Comparison of ENCODE assay signal across 7 mouse cellular contexts in the genomic region with DNA sequence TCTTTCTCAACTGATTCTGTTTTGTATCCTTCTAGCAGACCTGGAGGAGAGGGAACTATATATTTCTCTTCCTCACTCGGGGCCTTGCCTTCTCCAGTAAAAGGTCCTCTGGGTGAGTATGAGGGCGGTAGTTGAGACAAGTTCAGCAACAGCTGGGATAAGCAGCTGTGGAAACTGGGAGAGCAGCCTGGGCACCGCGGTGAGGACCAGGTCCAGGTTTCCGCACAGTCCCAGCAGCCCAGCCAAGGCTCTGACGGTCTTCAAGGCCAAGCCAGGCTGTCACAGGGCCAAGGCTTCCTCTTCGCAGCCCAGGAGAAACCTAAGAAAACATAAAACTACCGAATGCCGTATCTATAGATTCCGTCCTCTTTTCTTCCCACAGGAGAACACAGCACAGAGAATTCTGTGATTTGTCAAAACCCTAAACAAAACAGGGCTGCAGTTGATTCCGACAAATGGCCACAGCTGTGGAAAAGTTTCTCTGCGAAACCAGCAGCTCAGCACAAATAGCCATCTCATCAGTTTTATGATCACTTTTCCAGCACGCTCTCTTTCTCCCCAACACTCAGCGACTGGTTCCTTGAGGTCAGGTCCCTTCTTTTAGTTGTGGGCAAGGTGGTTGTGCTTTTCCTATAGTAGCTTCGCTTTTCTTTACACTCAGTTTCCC. TPM values are rescaled to one million over a fixed set of nuclear protein-coding genes. Genes with fewer than 3 reads are reported as not detected.
DNase-seq lines count a peak whose midpoint lies in the region; ATAC-seq and TF ChIP-seq lines count a peak whose summit lies in the region.

No protein-coding gene starts in this region.

- H3K4me1 ChIP-seq in liver, adult 2 months (ENCODE audit: control insufficient read depth, insufficient read depth, low read length) = no peaks in the 10 kb centered on the region; the same call in 1 of the 2 replicates
- no peaks in the 10 kb centered on the region for H3K4me1 ChIP-seq in liver, embryonic 12.5 days
- no peaks in the 10 kb centered on the region for H3K4me1 ChIP-seq in intestine, postnatal 0 days (replicated peaks; ENCODE audit: control insufficient read depth, insufficient read depth, low read length)
- peaks cover 7% of the 10 kb centered on the region for H3K4me1 ChIP-seq in testis, adult 2 months (ENCODE audit: control insufficient read depth, insufficient read depth, low read length)
- H3K4me1 ChIP-seq in forebrain, embryonic 13.5 days = no peaks in the 10 kb centered on the region

- H3K27me3 ChIP-seq in liver, adult 2 months (ENCODE audit: control insufficient read depth, insufficient read depth, low read length) = no peaks in the 10 kb centered on the region
- H3K27me3 ChIP-seq in liver, embryonic 12.5 days (replicated peaks) = no peaks in the 10 kb centered on the region
- no peaks in the 10 kb centered on the region for H3K27me3 ChIP-seq in intestine, postnatal 0 days (replicated peaks; ENCODE audit: control insufficient read depth, insufficient read depth, low read length)
- H3K27me3 ChIP-seq in testis, adult 2 months (ENCODE audit: control insufficient read depth, insufficient read depth, low read length) = no peaks in the 10 kb centered on the region
- H3K27me3 ChIP-seq in forebrain, embryonic 13.5 days = no peaks in the 10 kb centered on the region

- TF ChIP-seq POLR2A in liver, adult 2 months (IDR thresholded peaks at IDR 0.05; ENCODE audit: extremely low read depth, insufficient read depth, low read length) = no peak
- no peak for TF ChIP-seq POLR2A in testis, adult 2 months (IDR thresholded peaks at IDR 0.05; ENCODE audit: control insufficient read depth, low read depth, low read length)

- WGBS in liver, adult 2 months = 84% methylated on average over 15 of the region's 15 CpGs
- WGBS in liver, embryonic 12.5 days (ENCODE audit: insufficient replicate concordance) = 79% methylated on average over 15 of the region's 15 CpGs
- WGBS in intestine, postnatal 0 days = 73% methylated on average over 15 of the region's 15 CpGs
- 92% methylated on average over 15 of the region's 15 CpGs for WGBS in forebrain, embryonic 13.5 days

- DNase-seq in liver, adult 2 months (ENCODE audit: extremely low read depth, low read depth, low spot score) = no peak
- DNase-seq in gastrocnemius, postnatal 4 days (ENCODE audit: low spot score in 2 of 2) = peak; percentile 68 to 87
- DNase-seq in embryo, embryonic 9.5 days (ENCODE audit: extremely low spot score) = no peak

- no peak overlapping the region for H3K4me2 ChIP-seq in liver, embryonic 12.5 days
- no peak overlapping the region; the same call in 1 of the 2 replicates for H3K4me2 ChIP-seq in intestine, postnatal 0 days (replicated peaks; ENCODE audit: low read depth)
- no peak overlapping the region for H3K4me2 ChIP-seq in forebrain, embryonic 13.5 days

- H3K79me2 ChIP-seq in liver, adult 2 months (ENCODE audit: control insufficient read depth, insufficient read depth, low read length) = no peaks in the 10 kb centered on the region

- no peak overlapping the region for H3K4me3 ChIP-seq in liver, adult 2 months (ENCODE audit: insufficient read depth, low read depth, low read length)
- no peak overlapping the region for H3K4me3 ChIP-seq in liver, embryonic 12.5 days
- H3K4me3 ChIP-seq in intestine, postnatal 0 days (ENCODE audit: low read depth, low read length) = no peak overlapping the region
- H3K4me3 ChIP-seq in testis, adult 2 months (ENCODE audit: control insufficient read depth, low read depth, low read length) = no peak overlapping the region
- H3K4me3 ChIP-seq in forebrain, embryonic 13.5 days = no peak overlapping the region

- H3K36me3 ChIP-seq in liver, adult 2 months (ENCODE audit: control insufficient read depth, insufficient read depth, low read length) = no peaks in the 10 kb centered on the region
- no peaks in the 10 kb centered on the region for H3K36me3 ChIP-seq in liver, embryonic 12.5 days
- no peaks in the 10 kb centered on the region for H3K36me3 ChIP-seq in intestine, postnatal 0 days (ENCODE audit: control insufficient read depth, insufficient read depth)
- no peaks in the 10 kb centered on the region for H3K36me3 ChIP-seq in testis, adult 2 months (ENCODE audit: control insufficient read depth, insufficient read depth, low read length)
- H3K36me3 ChIP-seq in forebrain, embryonic 13.5 days (ENCODE audit: poor library complexity, severe bottlenecking) = no peaks in the 10 kb centered on the region

- no peak for TF ChIP-seq CTCF in liver, adult 2 months (IDR thresholded peaks at IDR 0.05; ENCODE audit: low read depth, low read length)
- no peak for TF ChIP-seq CTCF in intestine, postnatal 0 days (IDR thresholded peaks at IDR 0.05; ENCODE audit: low read depth)
- no peak for TF ChIP-seq CTCF in testis, adult 2 months (IDR thresholded peaks at IDR 0.05; ENCODE audit: control insufficient read depth, insufficient read depth, insufficient replicate concordance, low read depth, low read length)

- H3K9me3 ChIP-seq in liver, embryonic 12.5 days (replicated peaks) = no peaks in the 10 kb centered on the region
- no peaks in the 10 kb centered on the region for H3K9me3 ChIP-seq in intestine, postnatal 0 days (ENCODE audit: control insufficient read depth)
- no peaks in the 10 kb centered on the region for H3K9me3 ChIP-seq in forebrain, embryonic 13.5 days (replicated peaks)

- H3K9ac ChIP-seq in liver, adult 2 months (ENCODE audit: low read depth, low read length) = no peak overlapping the region
- no peak overlapping the region for H3K9ac ChIP-seq in liver, embryonic 12.5 days
- no peak overlapping the region for H3K9ac ChIP-seq in intestine, postnatal 0 days (ENCODE audit: low read depth, low read length)
- no peak overlapping the region for H3K9ac ChIP-seq in forebrain, embryonic 13.5 days

- peak overlapping the region; percentile 16 for H3K27ac ChIP-seq in liver, adult 2 months (replicated peaks; ENCODE audit: insufficient read depth, low read depth, low read length)
- no peak overlapping the region for H3K27ac ChIP-seq in liver, embryonic 12.5 days
- H3K27ac ChIP-seq in intestine, postnatal 0 days (ENCODE audit: low read depth, low read length) = peak overlapping the region; percentile 46; the same call in 1 of the 2 replicates
- peak overlapping the region; percentile 52 for H3K27ac ChIP-seq in testis, adult 2 months (ENCODE audit: control insufficient read depth, insufficient read depth, low read depth, low read length)
- H3K27ac ChIP-seq in forebrain, embryonic 13.5 days = no peak overlapping the region

- ATAC-seq in liver, embryonic 12.5 days = no peak
- ATAC-seq in intestine, postnatal 0 days = no peak
- no peak for ATAC-seq in forebrain, embryonic 13.5 days

RNA-seq across cellular contexts. Expression of a gene that starts 55.5 kb away (rescaled TPM):
- 8.9 and 10.2 TPM in 2 replicates for total RNA-seq in liver, adult 2 months (2014; rRNA removed)
- polyA plus RNA-seq in liver, adult 2 months (2012; rRNA removed) = 3.4 and 4.6 TPM in 2 replicates
- polyA plus RNA-seq in liver, embryonic 12.5 days (2016; fragmentation: Nextera tagmentation; extraction: Ambion mirVana) = 34.9 and 37.0 TPM in 2 replicates
- total RNA-seq in gastrocnemius, postnatal 4 days (2021) = 100 to 1,000 TPM; 274 to 289 TPM
- polyA plus RNA-seq in intestine, postnatal 0 days (2015; fragmentation: Nextera tagmentation; extraction: Ambion mirVana) = 34.7 and 38.2 TPM in 2 replicates
- polyA plus RNA-seq in testis, adult 2 months (2012; rRNA removed) = 4.1 and 4.6 TPM in 2 replicates
- polyA plus RNA-seq in forebrain, embryonic 13.5 days (2015; fragmentation: Nextera tagmentation; extraction: Ambion mirVana) = 282 and 289 TPM in 2 replicates

Comparison
In these comparisons a context has a peak if more than half of its experiments do, and no peak if none do; other contexts are left out.
1. H3K27ac ChIP-seq: peak in liver, adult 2 months (single experiment), intestine, postnatal 0 days (single experiment) and testis, adult 2 months (single experiment); none in liver, embryonic 12.5 days (single experiment) and forebrain, embryonic 13.5 days (single experiment).
2. DNase-seq: peak in gastrocnemius, postnatal 4 days (2 of 2); none in liver, adult 2 months (single experiment) and embryo, embryonic 9.5 days (single experiment).